Mouse (Mus musculus) midbrain, embryonic 13.5 days (tissue): ENCODE measurements around the gene Mup8. TPM values are rescaled to one million over a fixed set of nuclear protein-coding genes. Genes with fewer than 3 reads are reported as not detected.
"Not testable (repeated sequence)": the region's sequence is repeated elsewhere in the genome, so short reads cannot be mapped to it uniquely, and the experiment has no call there.

Experiments
- ATAC-seq: fragments of 200-750 bp; cut with Nextera tagmentation; 2 replicates; pipeline ENCODE4 v1.8.0; 2017; ENCODE audit warnings: mild to moderate bottlenecking, moderate TSS enrichment, moderate library complexity
- H3K27ac ChIP-seq: fragments of 300-500 bp; sonication (generic); 2 replicates; pipeline ENCODE4 v1.5.1; 2015; ENCODE audit warnings: inconsistent platforms, mild to moderate bottlenecking, moderate library complexity
- H3K27me3 ChIP-seq: fragments of 300-500 bp; sonication (generic); 2 replicates; pipeline ENCODE4 v1.6.1; 2015; ENCODE audit warnings: mild to moderate bottlenecking, inconsistent platforms
- H3K36me3 ChIP-seq: fragments of 300-500 bp; sonication (generic); 2 replicates; pipeline ENCODE4 v1.6.1; 2015; ENCODE audit warnings: mild to moderate bottlenecking, inconsistent platforms
- H3K4me1 ChIP-seq: fragments of 300-500 bp; sonication (generic); replicated peaks from 2 replicates; pipeline ENCODE4 v1.6.1; 2015; ENCODE audit warnings: inconsistent platforms
- H3K4me2 ChIP-seq: fragments of 300-500 bp; sonication (generic); replicated peaks from 2 replicates; pipeline ENCODE4 v1.6.1; 2015; ENCODE audit warnings: moderate library complexity, mild to moderate bottlenecking, inconsistent platforms
- H3K4me3 ChIP-seq: fragments of 300-500 bp; sonication (generic); replicated peaks from 2 replicates; pipeline ENCODE4 v1.5.1; 2015; ENCODE audit warnings: mild to moderate bottlenecking, inconsistent platforms
- H3K9ac ChIP-seq: fragments of 300-500 bp; sonication (generic); replicated peaks from 2 replicates; pipeline ENCODE4 v1.6.1; 2015; ENCODE audit warnings: mild to moderate bottlenecking, inconsistent platforms
- H3K9me3 ChIP-seq: fragments of 300-500 bp; sonication (generic); 2 replicates; pipeline ENCODE4 v1.6.1; 2016; ENCODE audit warnings: mild to moderate bottlenecking, inconsistent platforms
- WGBS: fragments of 180-500 bp; shearing (Covaris S2); methylation state at CpG from one replicate; pipeline ENCODE4 v1.1.7; 2015; 5-methylcytosine and 5-hydroxymethylcytosine counted together
- polyA plus RNA-seq: library from polyadenylated mRNA; unstranded; fragments of >200 nt; fragmentation: Nextera tagmentation; extraction: Ambion mirVana; gene quantifications from 2 replicates; pipeline ENCODE4 v1.2.1, GENCODE M21; 2015

The Mup8 gene
- polyA plus RNA-seq: not detected in 2 replicates

GRCm38 (mm10) chr4:60222499-60222898 lies at the start of gene Mup8:
TSS of gene Mup8 (minus strand) at chr4:60222599.
- not testable (repeated sequence) for H3K4me1 ChIP-seq, ATAC-seq, H3K27ac ChIP-seq, H3K4me2 ChIP-seq, H3K4me3 ChIP-seq, H3K9me3 ChIP-seq, H3K27me3 ChIP-seq, H3K9ac ChIP-seq, H3K36me3 ChIP-seq
- 83% methylated on average over 2 of the region's 3 CpGs for WGBS

GRCm38 (mm10) chr4:60265977-60266770 lies 43.8 kb upstream of the Mup8 start:
- not testable (repeated sequence) for H3K27me3 ChIP-seq, H3K36me3 ChIP-seq, H3K9me3 ChIP-seq, H3K9ac ChIP-seq, H3K4me3 ChIP-seq, H3K4me2 ChIP-seq, H3K4me1 ChIP-seq, H3K27ac ChIP-seq, ATAC-seq
- 82% methylated on average over 11 of the region's 11 CpGs for WGBS

GRCm38 (mm10) chr4:60262706-60263105 lies 40.3 kb upstream of the Mup8 start:
- 97% methylated on average over 3 of the region's 4 CpGs for WGBS
- H3K9ac ChIP-seq, H3K27me3 ChIP-seq, H3K36me3 ChIP-seq, ATAC-seq, H3K9me3 ChIP-seq, H3K4me2 ChIP-seq, H3K4me1 ChIP-seq, H3K4me3 ChIP-seq, H3K27ac ChIP-seq: not testable (repeated sequence)

Other genes with a start within 250 kb of the Mup8 start
- gene Mup7, start 152.1 kb downstream of the Mup8 start, polyA plus RNA-seq: not detected in 2 replicates
- gene Mup2, start 68.3 kb downstream of the Mup8 start, polyA plus RNA-seq: not detected in 2 replicates
- not detected in 2 replicates for gene Mup9, start 199.4 kb upstream of the Mup8 start, polyA plus RNA-seq